Mouse (Mus musculus): ENCODE results near the gene Ust. TPM values are rescaled to one million over a fixed set of nuclear protein-coding genes. Genes with fewer than 3 reads are reported as not detected.

Ust gene
- polyA plus RNA-seq, 1 experiment from 2014 or later, result 0.63 TPM

- WGBS (ENCODE audit: insufficient replicate concordance), result 73% methylated on average over 12 of the region's 12 CpGs
- H3K9me3 ChIP-seq (ENCODE audit: low read length), result no peaks in the 10 kb centered on the region
- H3K4me2 ChIP-seq (ENCODE audit: low read depth, low read length), result no peak overlapping the region
- H3K4me3 ChIP-seq (ENCODE audit: low read depth, low read length), result no peak overlapping the region
- H3K27ac ChIP-seq (ENCODE audit: low read depth), result no peak overlapping the region
- ATAC-seq, result no peak
- H3K4me1 ChIP-seq (ENCODE audit: insufficient read depth), result no peaks in the 10 kb centered on the region
- H3K27me3 ChIP-seq (ENCODE audit: insufficient read depth, low read length), result no peaks in the 10 kb centered on the region
- no peak for DNase-seq
- no peaks in the 10 kb centered on the region for H3K36me3 ChIP-seq (replicated peaks; ENCODE audit: insufficient read depth, low read length)
- H3K9ac ChIP-seq (replicated peaks), result no peak overlapping the region
- TF ChIP-seq EP300 (IDR thresholded peaks at IDR 0.05; ENCODE audit: low read depth) (no peak), CTCF (IDR thresholded peaks at IDR 0.05; ENCODE audit: low read depth) (no peak)
Measured at GRCm38 (mm10) chr10:8339645-8340428, 178.8 kb downstream of the Ust start.

- no peaks in the 10 kb centered on the region for H3K9me3 ChIP-seq (ENCODE audit: low read length)
- TF ChIP-seq CTCF (IDR thresholded peaks at IDR 0.05; ENCODE audit: low read depth) (no peak), EP300 (IDR thresholded peaks at IDR 0.05; ENCODE audit: low read depth) (no peak)
- no peak overlapping the region for H3K9ac ChIP-seq (replicated peaks)
- WGBS (ENCODE audit: insufficient replicate concordance), result 80% methylated on average over 1 of the region's 1 CpGs
- ATAC-seq (no peak), DNase-seq (no peak)
- no peak overlapping the region for H3K4me3 ChIP-seq (ENCODE audit: low read depth, low read length)
- H3K36me3 ChIP-seq (replicated peaks; ENCODE audit: insufficient read depth, low read length), result no peaks in the 10 kb centered on the region
- no peak overlapping the region for H3K4me2 ChIP-seq (ENCODE audit: low read depth, low read length)
- no peak overlapping the region for H3K27ac ChIP-seq (ENCODE audit: low read depth)
- no peaks in the 10 kb centered on the region for H3K4me1 ChIP-seq (ENCODE audit: insufficient read depth)
- H3K27me3 ChIP-seq (ENCODE audit: insufficient read depth, low read length), result no peaks in the 10 kb centered on the region
Measured at GRCm38 (mm10) chr10:8336601-8337000, 182.0 kb downstream of the Ust start.

GRCm38 (mm10) chr10:8330958-8331357 is 187.7 kb downstream of the Ust start:
- Histone ChIP-seq H3K4me3 (ENCODE audit: low read depth, low read length) (no peak overlapping the region), H3K36me3 (replicated peaks; ENCODE audit: insufficient read depth, low read length) (no peaks in the 10 kb centered on the region), H3K4me1 (ENCODE audit: insufficient read depth) (no peaks in the 10 kb centered on the region), H3K27ac (ENCODE audit: low read depth) (no peak overlapping the region), H3K4me2 (ENCODE audit: low read depth, low read length) (no peak overlapping the region), H3K27me3 (ENCODE audit: insufficient read depth, low read length) (no peaks in the 10 kb centered on the region), H3K9ac (replicated peaks) (no peak overlapping the region), H3K9me3 (ENCODE audit: low read length) (no peaks in the 10 kb centered on the region)
- WGBS (ENCODE audit: insufficient replicate concordance), result 85% methylated on average over 5 of the region's 5 CpGs
- TF ChIP-seq EP300 (IDR thresholded peaks at IDR 0.05; ENCODE audit: low read depth), result no peak
- TF ChIP-seq CTCF (IDR thresholded peaks at IDR 0.05; ENCODE audit: low read depth), result no peak
- no peak for ATAC-seq
- DNase-seq, result no peak

- no peak for DNase-seq
- Histone ChIP-seq H3K27ac (ENCODE audit: low read depth) (no peak overlapping the region), H3K4me1 (ENCODE audit: insufficient read depth) (no peaks in the 10 kb centered on the region), H3K4me2 (ENCODE audit: low read depth, low read length) (no peak overlapping the region), H3K9me3 (ENCODE audit: low read length) (no peaks in the 10 kb centered on the region), H3K27me3 (ENCODE audit: insufficient read depth, low read length) (no peaks in the 10 kb centered on the region), H3K36me3 (replicated peaks; ENCODE audit: insufficient read depth, low read length) (no peaks in the 10 kb centered on the region), H3K4me3 (ENCODE audit: low read depth, low read length) (no peak overlapping the region), H3K9ac (replicated peaks) (no peak overlapping the region)
- no peak for ATAC-seq
- WGBS (ENCODE audit: insufficient replicate concordance), result 80% methylated on average over 8 of the region's 8 CpGs
- TF ChIP-seq EP300 (IDR thresholded peaks at IDR 0.05; ENCODE audit: low read depth) (no peak), CTCF (IDR thresholded peaks at IDR 0.05; ENCODE audit: low read depth) (no peak)
Measured at GRCm38 (mm10) chr10:8330006-8330405, 188.6 kb downstream of the Ust start.

GRCm38 (mm10) chr10:8323304-8323765 is 195.3 kb downstream of the Ust start:
- Histone ChIP-seq H3K36me3 (replicated peaks; ENCODE audit: insufficient read depth, low read length) (no peaks in the 10 kb centered on the region), H3K9ac (replicated peaks) (no peak overlapping the region), H3K4me2 (ENCODE audit: low read depth, low read length) (no peak overlapping the region), H3K4me1 (ENCODE audit: insufficient read depth) (no peaks in the 10 kb centered on the region), H3K9me3 (ENCODE audit: low read length) (no peaks in the 10 kb centered on the region), H3K27me3 (ENCODE audit: insufficient read depth, low read length) (no peaks in the 10 kb centered on the region), H3K4me3 (ENCODE audit: low read depth, low read length) (no peak overlapping the region), H3K27ac (ENCODE audit: low read depth) (no peak overlapping the region)
- peak; percentile 56 for DNase-seq
- peak; percentile 83 for TF ChIP-seq CTCF (IDR thresholded peaks at IDR 0.05; ENCODE audit: low read depth)
- TF ChIP-seq EP300 (IDR thresholded peaks at IDR 0.05; ENCODE audit: low read depth), result no peak
- WGBS (ENCODE audit: insufficient replicate concordance), result 39% methylated on average over 2 of the region's 2 CpGs
- no peak for ATAC-seq

- H3K4me1 ChIP-seq (ENCODE audit: insufficient read depth), result no peaks in the 10 kb centered on the region
- ATAC-seq, result no peak
- H3K36me3 ChIP-seq (replicated peaks; ENCODE audit: insufficient read depth, low read length), result no peaks in the 10 kb centered on the region
- H3K4me2 ChIP-seq (ENCODE audit: low read depth, low read length), result no peak overlapping the region
- no peaks in the 10 kb centered on the region for H3K9me3 ChIP-seq (ENCODE audit: low read length)
- no peaks in the 10 kb centered on the region for H3K27me3 ChIP-seq (ENCODE audit: insufficient read depth, low read length)
- no peak for DNase-seq
- no peak overlapping the region for H3K9ac ChIP-seq (replicated peaks)
- no peak overlapping the region for H3K4me3 ChIP-seq (ENCODE audit: low read depth, low read length)
- H3K27ac ChIP-seq (ENCODE audit: low read depth), result no peak overlapping the region
- TF ChIP-seq EP300 (IDR thresholded peaks at IDR 0.05; ENCODE audit: low read depth), result no peak
- no peak for TF ChIP-seq CTCF (IDR thresholded peaks at IDR 0.05; ENCODE audit: low read depth)
Measured at GRCm38 (mm10) chr10:8320771-8321170, 197.9 kb downstream of the Ust start.
